Mouse (Mus musculus): Measurements from ENCODE around the gene Capza3. TPM values are rescaled to one million over a fixed set of nuclear protein-coding genes. Genes with fewer than 3 reads are reported as not detected.
A peak's percentile ranks its signal among the peaks of the same experiment; 100 is the strongest.

Capza3 gene
- polyA plus RNA-seq (2014; fragmentation: Nextera tagmentation; extraction: Ambion mirVana): not detected in 2 replicates

- H3K4me1 ChIP-seq (ENCODE audit: control insufficient read depth, insufficient read depth, low read length): no peaks in the 10 kb centered on the region
- no peak for ATAC-seq (ENCODE audit: low FRiP score)
- H3K36me3 ChIP-seq (ENCODE audit: control insufficient read depth, insufficient read depth, low read length): no peaks in the 10 kb centered on the region
These were observed at the start of gene Capza3 for GRCm38 (mm10) chr6:140040952-140041351. Capza3 (plus strand) TSS chr6:140041252.

GRCm38 (mm10) chr6:140005181-140005580 lies 35.9 kb upstream of the Capza3 start:
- no peak for ATAC-seq (ENCODE audit: low FRiP score)
- WGBS: 86% methylated on average over 3 of the region's 3 CpGs
- no peak overlapping the region for H3K4me3 ChIP-seq (ENCODE audit: low read depth, low read length)
- H3K4me1 ChIP-seq (ENCODE audit: control insufficient read depth, insufficient read depth, low read length): no peaks in the 10 kb centered on the region
- no peak for DNase-seq (ENCODE audit: low spot score, missing footprints)
- no peaks in the 10 kb centered on the region for H3K9me3 ChIP-seq (ENCODE audit: control insufficient read depth, low read length)
- H3K27me3 ChIP-seq (ENCODE audit: control insufficient read depth, insufficient read depth, low read length): no peaks in the 10 kb centered on the region
- H3K4me2 ChIP-seq: no peak overlapping the region
- no peaks in the 10 kb centered on the region for H3K36me3 ChIP-seq (ENCODE audit: control insufficient read depth, insufficient read depth, low read length)
- no peak overlapping the region for H3K9ac ChIP-seq (ENCODE audit: low read length)
- no peak overlapping the region for H3K27ac ChIP-seq (ENCODE audit: low read depth, low read length)

More at GRCm38 (mm10) chr6:140040952-140041351, at the start of gene Capza3:
- Histone ChIP-seq H3K27ac (ENCODE audit: low read depth, low read length) (no peak within 1 kb of the TSS), H3K4me2 (no peak within 1 kb of the TSS), H3K4me3 (ENCODE audit: low read depth, low read length) (no peak within 1 kb of the TSS), H3K9ac (ENCODE audit: low read length) (no peak within 1 kb of the TSS), H3K9me3 (ENCODE audit: control insufficient read depth, low read length) (no peaks in the 10 kb centered on the region), H3K27me3 (ENCODE audit: control insufficient read depth, insufficient read depth, low read length) (no peaks in the 10 kb centered on the region)
- DNase-seq (ENCODE audit: low spot score, missing footprints): no peak
- WGBS: 93% methylated on average over 7 of the region's 7 CpGs

- H3K9me3 ChIP-seq (ENCODE audit: control insufficient read depth, low read length): no peaks in the 10 kb centered on the region
- 80% methylated on average over 7 of the region's 7 CpGs for WGBS
- H3K4me2 ChIP-seq: no peak overlapping the region
- H3K4me1 ChIP-seq (ENCODE audit: control insufficient read depth, insufficient read depth, low read length): no peaks in the 10 kb centered on the region
- no peak overlapping the region for H3K27ac ChIP-seq (ENCODE audit: low read depth, low read length)
- no peaks in the 10 kb centered on the region for H3K27me3 ChIP-seq (ENCODE audit: control insufficient read depth, insufficient read depth, low read length)
- no peak overlapping the region for H3K4me3 ChIP-seq (ENCODE audit: low read depth, low read length)
- no peak overlapping the region for H3K9ac ChIP-seq (ENCODE audit: low read length)
- H3K36me3 ChIP-seq (ENCODE audit: control insufficient read depth, insufficient read depth, low read length): no peaks in the 10 kb centered on the region
- ATAC-seq (ENCODE audit: low FRiP score): no peak
- DNase-seq (ENCODE audit: low spot score, missing footprints): no peak
These were observed 16.6 kb upstream of the Capza3 start for GRCm38 (mm10) chr6:140024404-140024803.

GRCm38 (mm10) chr6:140041357-140041756 lies 305 bp downstream of the Capza3 start, which contains the start of gene Plcz1:
Plcz1 (minus strand) TSS chr6:140041457.
- DNase-seq (ENCODE audit: low spot score, missing footprints) (no peak), ATAC-seq (ENCODE audit: low FRiP score) (no peak)
- H3K4me1 ChIP-seq (ENCODE audit: control insufficient read depth, insufficient read depth, low read length): no peaks in the 10 kb centered on the region
- no peaks in the 10 kb centered on the region for H3K27me3 ChIP-seq (ENCODE audit: control insufficient read depth, insufficient read depth, low read length)
- H3K9ac ChIP-seq (ENCODE audit: low read length): no peak within 1 kb of the TSS
- no peaks in the 10 kb centered on the region for H3K9me3 ChIP-seq (ENCODE audit: control insufficient read depth, low read length)
- WGBS: 87% methylated on average over 5 of the region's 5 CpGs
- no peak within 1 kb of the TSS for H3K4me2 ChIP-seq
- H3K27ac ChIP-seq (ENCODE audit: low read depth, low read length): no peak within 1 kb of the TSS
- no peak within 1 kb of the TSS for H3K4me3 ChIP-seq (ENCODE audit: low read depth, low read length)
- no peaks in the 10 kb centered on the region for H3K36me3 ChIP-seq (ENCODE audit: control insufficient read depth, insufficient read depth, low read length)

GRCm38 (mm10) chr6:140051476-140051875 lies 10.4 kb downstream of the Capza3 start:
- Histone ChIP-seq H3K9me3 (ENCODE audit: control insufficient read depth, low read length) (no peaks in the 10 kb centered on the region), H3K36me3 (ENCODE audit: control insufficient read depth, insufficient read depth, low read length) (no peaks in the 10 kb centered on the region), H3K4me3 (ENCODE audit: low read depth, low read length) (no peak overlapping the region), H3K27me3 (ENCODE audit: control insufficient read depth, insufficient read depth, low read length) (no peaks in the 10 kb centered on the region), H3K4me1 (ENCODE audit: control insufficient read depth, insufficient read depth, low read length) (no peaks in the 10 kb centered on the region), H3K27ac (ENCODE audit: low read depth, low read length) (no peak overlapping the region), H3K9ac (ENCODE audit: low read length) (no peak overlapping the region), H3K4me2 (no peak overlapping the region)
- DNase-seq (ENCODE audit: low spot score, missing footprints) (no peak), ATAC-seq (ENCODE audit: low FRiP score) (no peak)
- 84% methylated on average over 5 of the region's 5 CpGs for WGBS

DNA sequence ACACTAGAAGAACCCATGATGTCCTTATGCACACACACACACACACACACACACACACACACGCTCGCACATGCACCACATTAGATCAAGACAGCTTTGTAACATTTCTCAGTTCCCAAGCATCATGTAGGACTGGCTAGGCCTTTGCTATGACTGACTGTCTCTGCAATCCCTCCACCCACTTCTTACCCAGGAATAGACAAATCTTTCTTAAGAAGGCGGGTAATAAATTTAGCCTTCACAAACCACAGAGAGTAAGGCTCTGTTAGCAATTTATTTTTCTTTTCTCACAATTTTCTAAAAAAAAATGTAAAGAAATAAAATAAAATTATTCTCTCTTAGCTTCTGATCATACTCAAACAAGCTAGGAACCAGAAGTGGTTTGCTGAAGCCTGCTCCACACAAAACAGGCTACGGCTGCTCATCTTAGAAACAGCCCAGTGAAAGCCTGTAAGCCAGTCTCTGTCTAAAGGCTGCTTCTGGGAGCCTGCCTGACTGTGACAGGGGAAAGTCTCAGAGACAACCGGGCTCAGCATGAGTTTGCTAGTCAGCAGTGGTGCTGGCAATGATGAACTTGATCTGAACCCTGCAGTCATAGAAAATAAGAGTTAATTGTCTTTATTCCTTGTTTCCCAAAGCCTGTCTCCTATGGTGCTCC lies 13.3 kb downstream of the Capza3 start:
- no peak overlapping the region for H3K4me2 ChIP-seq
- no peak overlapping the region for H3K4me3 ChIP-seq (ENCODE audit: low read depth, low read length)
- H3K4me1 ChIP-seq (ENCODE audit: control insufficient read depth, insufficient read depth, low read length): no peaks in the 10 kb centered on the region
- no peaks in the 10 kb centered on the region for H3K27me3 ChIP-seq (ENCODE audit: control insufficient read depth, insufficient read depth, low read length)
- WGBS: 76% methylated on average over 5 of the region's 5 CpGs
- DNase-seq (ENCODE audit: low spot score, missing footprints): no peak
- H3K9ac ChIP-seq (ENCODE audit: low read length): no peak overlapping the region
- ATAC-seq (ENCODE audit: low FRiP score): no peak
- no peaks in the 10 kb centered on the region for H3K9me3 ChIP-seq (ENCODE audit: control insufficient read depth, low read length)
- no peaks in the 10 kb centered on the region for H3K36me3 ChIP-seq (ENCODE audit: control insufficient read depth, insufficient read depth, low read length)
- H3K27ac ChIP-seq (ENCODE audit: low read depth, low read length): no peak overlapping the region

GRCm38 (mm10) chr6:140069177-140069576 lies 28.1 kb downstream of the Capza3 start:
- H3K36me3 ChIP-seq (ENCODE audit: control insufficient read depth, insufficient read depth, low read length): no peaks in the 10 kb centered on the region
- H3K27me3 ChIP-seq (ENCODE audit: control insufficient read depth, insufficient read depth, low read length): no peaks in the 10 kb centered on the region
- H3K4me1 ChIP-seq (ENCODE audit: control insufficient read depth, insufficient read depth, low read length): no peaks in the 10 kb centered on the region
- ATAC-seq (ENCODE audit: low FRiP score) (no peak), DNase-seq (ENCODE audit: low spot score, missing footprints) (no peak)
- no peak overlapping the region for H3K4me2 ChIP-seq
- H3K9me3 ChIP-seq (ENCODE audit: control insufficient read depth, low read length): no peaks in the 10 kb centered on the region; the same call in 1 of the 2 replicates
- no peak overlapping the region for H3K4me3 ChIP-seq (ENCODE audit: low read depth, low read length)
- H3K9ac ChIP-seq (ENCODE audit: low read length): no peak overlapping the region
- 91% methylated on average over 8 of the region's 8 CpGs for WGBS
- no peak overlapping the region for H3K27ac ChIP-seq (ENCODE audit: low read depth, low read length)

- 88% methylated on average over 7 of the region's 7 CpGs for WGBS
- Histone ChIP-seq H3K36me3 (ENCODE audit: control insufficient read depth, insufficient read depth, low read length) (no peaks in the 10 kb centered on the region), H3K27ac (ENCODE audit: low read depth, low read length) (no peak overlapping the region), H3K9me3 (ENCODE audit: control insufficient read depth, low read length) (no peaks in the 10 kb centered on the region), H3K9ac (ENCODE audit: low read length) (no peak overlapping the region), H3K27me3 (ENCODE audit: control insufficient read depth, insufficient read depth, low read length) (no peaks in the 10 kb centered on the region), H3K4me2 (no peak overlapping the region), H3K4me3 (ENCODE audit: low read depth, low read length) (no peak overlapping the region), H3K4me1 (ENCODE audit: control insufficient read depth, insufficient read depth, low read length) (no peaks in the 10 kb centered on the region)
- no peak for ATAC-seq (ENCODE audit: low FRiP score)
- DNase-seq (ENCODE audit: low spot score, missing footprints): no peak
These were observed 39.9 kb downstream of the Capza3 start for GRCm38 (mm10) chr6:140080933-140081332.

GRCm38 (mm10) chr6:140081739-140082138 lies 40.7 kb downstream of the Capza3 start:
- Histone ChIP-seq H3K4me2 (no peak overlapping the region), H3K9ac (ENCODE audit: low read length) (no peak overlapping the region), H3K4me3 (ENCODE audit: low read depth, low read length) (no peak overlapping the region), H3K9me3 (ENCODE audit: control insufficient read depth, low read length) (no peaks in the 10 kb centered on the region), H3K36me3 (ENCODE audit: control insufficient read depth, insufficient read depth, low read length) (no peaks in the 10 kb centered on the region), H3K4me1 (ENCODE audit: control insufficient read depth, insufficient read depth, low read length) (no peaks in the 10 kb centered on the region), H3K27me3 (ENCODE audit: control insufficient read depth, insufficient read depth, low read length) (no peaks in the 10 kb centered on the region), H3K27ac (ENCODE audit: low read depth, low read length) (no peak overlapping the region)
- DNase-seq (ENCODE audit: low spot score, missing footprints) (no peak), ATAC-seq (ENCODE audit: low FRiP score) (peak; percentile 68)
- 66% methylated on average over 3 of the region's 3 CpGs for WGBS
